Mouse (Mus musculus) erythroblast, embryonic 14.5 days (primary cell): ENCODE results near the gene Cenpu. TPM values are rescaled to one million over a fixed set of nuclear protein-coding genes. Genes with fewer than 3 reads are reported as not detected.

ENCODE experiments used
- H3K27me3 ChIP-seq: 2 replicates; pipeline ENCODE4 v1.6.1; 2012; ENCODE audit warnings: inconsistent platforms; ENCODE audit not compliant: control insufficient read depth
- H3K36me3 ChIP-seq: 2 replicates; pipeline ENCODE4 v1.6.1; 2012; ENCODE audit warnings: mild to moderate bottlenecking, inconsistent platforms; ENCODE audit not compliant: control insufficient read depth
- H3K4me1 ChIP-seq: 2 replicates; pipeline ENCODE4 v1.6.1; 2012; ENCODE audit warnings: inconsistent platforms; ENCODE audit not compliant: control insufficient read depth
- H3K4me3 ChIP-seq: replicated peaks from 2 replicates; pipeline ENCODE3; 2012; ENCODE audit warnings: moderate library complexity, mild to moderate bottlenecking, inconsistent platforms
- H3K9me3 ChIP-seq: 2 replicates; pipeline ENCODE4 v1.6.1; 2012; ENCODE audit warnings: low read length, inconsistent platforms, mixed read lengths; ENCODE audit not compliant: control insufficient read depth
- GATA1 ChIP-seq: IDR thresholded peaks from 2 replicates; pipeline ENCODE4 v1.6.1; 2012; ENCODE audit warnings: low read length, inconsistent platforms, mixed read lengths
- TAL1 ChIP-seq: IDR thresholded peaks from 3 replicates; pipeline ENCODE4 v1.6.1; 2012; ENCODE audit warnings: low read length, inconsistent platforms, mixed read lengths
- polyA plus RNA-seq: library from polyadenylated mRNA; stranded (reverse); fragments of >175 nt; gene quantifications from 2 replicates; pipeline ENCODE4 v1.2.3, GENCODE M21; 2012

Gene Cenpu
- polyA plus RNA-seq, 1 experiment: 2.4 TPM

- H3K4me3 ChIP-seq: no peak overlapping the region
- no peak for TF ChIP-seq TAL1
- no peak for TF ChIP-seq GATA1
- peaks cover 89% of the 10 kb centered on the region for H3K36me3 ChIP-seq
- peaks cover 10% of the 10 kb centered on the region for H3K4me1 ChIP-seq
- no peaks in the 10 kb centered on the region for H3K9me3 ChIP-seq
- H3K27me3 ChIP-seq: no peaks in the 10 kb centered on the region
These were observed 37.8 kb upstream of the Cenpu start for GRCm38 (mm10) chr8:46514027-46514426.

DNA sequence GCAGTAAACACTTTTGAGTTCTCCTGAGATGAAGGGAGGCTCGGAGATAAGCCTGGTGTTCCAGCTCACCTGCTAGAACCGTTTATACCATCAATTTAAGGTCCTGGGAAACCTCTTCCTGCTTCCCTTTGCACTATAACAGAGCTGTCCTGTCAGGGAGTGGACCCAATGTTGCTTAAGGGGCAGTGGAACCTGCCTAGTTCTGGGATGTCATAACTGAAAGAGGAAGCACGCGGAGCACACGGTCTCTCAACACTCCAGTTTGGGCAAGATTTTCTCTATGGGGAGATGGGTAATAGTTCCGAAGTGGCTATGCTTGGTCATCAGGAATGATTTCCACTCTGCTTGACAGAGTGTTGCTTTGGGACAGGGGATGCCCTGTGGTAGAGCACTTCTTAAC lies 31.2 kb upstream of the Cenpu start:
- H3K4me1 ChIP-seq: peaks cover 4% of the 10 kb centered on the region
- H3K36me3 ChIP-seq: peaks cover 92% of the 10 kb centered on the region
- no peak for TF ChIP-seq GATA1
- TF ChIP-seq TAL1: no peak
- H3K4me3 ChIP-seq: no peak overlapping the region
- H3K9me3 ChIP-seq: no peaks in the 10 kb centered on the region
- no peaks in the 10 kb centered on the region for H3K27me3 ChIP-seq

DNA sequence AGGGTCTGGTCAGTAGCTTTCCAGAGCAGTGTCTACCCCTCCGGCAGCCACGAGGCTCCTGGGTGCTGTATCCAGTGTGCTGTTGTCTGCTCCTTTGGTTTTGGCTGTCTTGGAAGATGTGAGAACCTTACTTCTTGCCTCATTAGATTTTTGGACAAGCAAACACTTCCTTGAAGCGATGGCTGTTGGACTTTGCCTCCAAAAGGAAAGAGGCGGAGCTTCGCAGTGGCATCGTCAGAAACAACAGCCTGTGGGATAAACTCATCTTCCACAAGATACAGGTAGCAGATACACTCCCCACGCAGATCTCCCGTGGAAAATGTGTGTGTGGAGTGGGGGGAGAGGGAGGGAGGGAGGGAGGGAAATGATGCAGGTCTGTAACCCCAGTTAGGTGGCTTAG lies 25.7 kb upstream of the Cenpu start:
- no peak overlapping the region for H3K4me3 ChIP-seq
- H3K27me3 ChIP-seq: no peaks in the 10 kb centered on the region
- H3K4me1 ChIP-seq: peaks cover 4% of the 10 kb centered on the region
- peaks cover 95% of the 10 kb centered on the region for H3K36me3 ChIP-seq
- no peaks in the 10 kb centered on the region for H3K9me3 ChIP-seq
- TF ChIP-seq TAL1 (no peak), GATA1 (no peak)

- Histone ChIP-seq H3K9me3 (no peaks in the 10 kb centered on the region), H3K27me3 (no peaks in the 10 kb centered on the region), H3K4me1 (peaks cover 4% of the 10 kb centered on the region), H3K4me3 (no peak overlapping the region), H3K36me3 (peaks cover 95% of the 10 kb centered on the region)
- TF ChIP-seq TAL1: no peak
- TF ChIP-seq GATA1: no peak
These were observed 25.0 kb upstream of the Cenpu start for GRCm38 (mm10) chr8:46526821-46527220.

- Histone ChIP-seq H3K36me3 (peaks cover 98% of the 10 kb centered on the region), H3K27me3 (no peaks in the 10 kb centered on the region), H3K4me3 (no peak overlapping the region), H3K9me3 (no peaks in the 10 kb centered on the region), H3K4me1 (peaks cover 4% of the 10 kb centered on the region)
- no peak for TF ChIP-seq GATA1
- TF ChIP-seq TAL1: no peak
These were observed 22.3 kb upstream of the Cenpu start for GRCm38 (mm10) chr8:46529508-46529907.

DNA sequence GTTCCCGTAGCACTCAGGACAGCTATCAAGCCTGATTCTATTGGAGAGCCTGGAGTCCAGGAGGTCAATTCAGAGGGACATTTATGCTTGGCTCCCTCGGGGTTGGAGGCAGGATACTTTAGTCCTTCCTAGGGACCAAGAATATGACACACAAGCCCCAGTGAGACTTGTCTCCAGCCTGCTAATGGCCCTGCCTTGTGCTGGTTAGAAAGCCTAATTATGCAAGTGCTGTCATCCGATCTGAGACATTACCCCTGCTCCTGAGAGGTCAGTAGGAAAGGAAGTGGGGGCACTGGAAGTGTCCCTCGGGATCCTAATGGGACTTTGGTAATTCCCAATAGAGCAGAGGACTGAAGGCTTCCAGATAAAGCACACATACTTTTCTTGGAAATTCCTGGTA lies 21.3 kb upstream of the Cenpu start:
- no peaks in the 10 kb centered on the region for H3K27me3 ChIP-seq
- no peaks in the 10 kb centered on the region for H3K9me3 ChIP-seq
- H3K36me3 ChIP-seq: peaks cover 98% of the 10 kb centered on the region
- no peak for TF ChIP-seq GATA1
- no peak for TF ChIP-seq TAL1
- H3K4me1 ChIP-seq: no peaks in the 10 kb centered on the region
- H3K4me3 ChIP-seq: no peak overlapping the region

DNA sequence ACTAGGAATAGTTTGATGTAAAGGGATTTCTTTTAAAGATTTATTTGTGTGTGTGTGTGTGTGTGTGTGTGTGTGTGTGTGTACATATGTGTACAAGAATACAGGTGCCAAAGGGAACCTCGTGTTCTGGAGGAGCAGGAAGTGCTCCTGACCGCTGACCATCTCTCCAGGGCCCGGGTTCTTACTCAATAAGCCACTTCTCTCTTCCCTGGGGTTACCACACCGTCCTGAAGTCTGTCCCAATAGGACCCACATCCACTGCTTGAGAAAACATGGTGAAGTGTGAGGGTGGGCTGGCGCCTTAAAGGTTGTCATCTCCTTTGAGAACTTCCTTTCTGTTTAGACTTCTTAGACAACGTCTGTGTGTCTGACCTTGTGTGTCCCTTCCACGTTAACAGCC lies 17.9 kb upstream of the Cenpu start:
- Histone ChIP-seq H3K9me3 (peaks cover 4% of the 10 kb centered on the region), H3K27me3 (no peaks in the 10 kb centered on the region), H3K4me1 (peaks cover 16% of the 10 kb centered on the region), H3K36me3 (peaks cover 98% of the 10 kb centered on the region), H3K4me3 (no peak overlapping the region)
- TF ChIP-seq GATA1: no peak
- no peak for TF ChIP-seq TAL1

DNA sequence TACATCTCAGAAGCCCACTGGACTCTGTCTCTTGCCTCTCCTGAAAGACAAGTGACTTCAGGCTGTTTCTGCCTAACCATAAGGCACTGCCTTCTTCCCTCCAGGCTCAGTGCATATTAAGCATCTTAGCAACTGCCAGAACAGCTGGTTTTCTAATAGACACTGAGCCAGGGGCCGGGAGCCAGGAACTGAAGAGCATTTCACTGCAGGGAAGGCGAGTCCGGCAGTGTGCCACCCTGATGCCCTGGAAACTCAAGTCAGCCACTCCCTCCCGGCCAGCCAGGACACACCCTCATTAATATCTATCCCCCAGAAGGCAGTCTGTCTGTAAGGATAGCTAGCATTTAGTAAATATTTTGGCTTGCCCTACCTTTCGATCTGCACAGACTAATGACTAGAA lies 12.1 kb upstream of the Cenpu start:
- Histone ChIP-seq H3K9me3 (peaks cover 4% of the 10 kb centered on the region), H3K27me3 (no peaks in the 10 kb centered on the region), H3K4me1 (peaks cover 71% of the 10 kb centered on the region), H3K36me3 (peaks cover 44% of the 10 kb centered on the region), H3K4me3 (peak overlapping the region; percentile 42)
- TF ChIP-seq GATA1 (no peak), TAL1 (peak; percentile 43; the same call in 1 of the 3 replicates)

- H3K27me3 ChIP-seq: no peaks in the 10 kb centered on the region
- peaks cover 94% of the 10 kb centered on the region for H3K4me1 ChIP-seq
- no peak overlapping the region for H3K4me3 ChIP-seq
- TF ChIP-seq TAL1 (no peak), GATA1 (no peak)
- no peaks in the 10 kb centered on the region for H3K9me3 ChIP-seq
- peaks cover 10% of the 10 kb centered on the region for H3K36me3 ChIP-seq
These were observed 8.6 kb upstream of the Cenpu start for GRCm38 (mm10) chr8:46543191-46543590.

GRCm38 (mm10) chr8:46543662-46544061 lies 8.2 kb upstream of the Cenpu start:
- Histone ChIP-seq H3K4me3 (no peak overlapping the region), H3K4me1 (peaks cover 96% of the 10 kb centered on the region), H3K36me3 (peaks cover 6% of the 10 kb centered on the region), H3K27me3 (no peaks in the 10 kb centered on the region), H3K9me3 (no peaks in the 10 kb centered on the region)
- TF ChIP-seq TAL1 (no peak), GATA1 (no peak)
